Mouse (Mus musculus): ENCODE measurements around the gene Svep1. TPM values are rescaled to one million over a fixed set of nuclear protein-coding genes. Genes with fewer than 3 reads are reported as not detected.

Svep1 gene
- polyA plus RNA-seq (2014; fragmentation: Illumina TruSeq; extraction: RNeasy Lipid Tissue Mini Kit (QIAGEN cat#74804); ENCODE audit: low read depth, low replicate concordance) = 2.3 TPM

DNA sequence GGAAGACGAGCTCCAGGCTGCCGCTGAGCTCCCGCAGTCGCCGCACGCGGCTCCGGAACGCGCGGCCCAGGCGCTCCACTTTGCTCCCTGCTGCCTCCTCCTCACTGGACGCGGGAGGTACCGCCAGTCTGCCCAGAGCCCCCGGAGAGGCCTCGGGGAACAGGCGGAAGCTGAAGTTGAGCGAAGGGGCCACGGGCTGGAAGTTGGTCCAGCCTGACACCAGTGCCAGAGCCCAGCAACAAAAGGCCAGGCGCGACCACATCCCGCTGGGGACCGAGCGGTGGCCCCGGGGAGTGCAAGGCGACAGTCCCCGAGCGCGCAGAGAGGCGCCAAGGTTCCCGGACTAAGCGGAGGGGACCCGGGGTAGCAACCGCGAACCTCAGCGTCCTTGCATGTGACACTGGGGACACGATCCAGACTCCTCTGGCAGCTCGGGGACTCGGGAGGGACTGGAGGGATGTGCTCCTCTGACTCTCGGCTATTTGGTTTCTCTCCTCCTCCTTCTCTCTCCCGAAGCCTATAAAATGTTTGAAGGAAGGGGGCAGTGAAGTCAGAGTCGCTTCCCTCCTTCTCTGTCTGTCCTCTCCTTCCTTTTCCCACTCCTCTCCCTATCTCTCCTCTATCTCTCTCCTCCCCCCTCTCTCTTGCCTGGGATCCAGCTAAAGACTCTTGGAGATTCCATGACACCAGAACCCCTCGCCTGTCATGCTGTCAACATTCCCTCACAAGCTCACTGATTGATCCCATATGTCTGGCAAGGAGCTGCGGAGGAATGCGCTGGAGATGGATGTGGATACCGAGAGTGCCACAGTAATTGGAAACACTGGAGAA is at the start of gene Svep1:
TSS of gene Svep1 (minus strand) at position 745 of the 831 bp plus-strand sequence.

DNA sequence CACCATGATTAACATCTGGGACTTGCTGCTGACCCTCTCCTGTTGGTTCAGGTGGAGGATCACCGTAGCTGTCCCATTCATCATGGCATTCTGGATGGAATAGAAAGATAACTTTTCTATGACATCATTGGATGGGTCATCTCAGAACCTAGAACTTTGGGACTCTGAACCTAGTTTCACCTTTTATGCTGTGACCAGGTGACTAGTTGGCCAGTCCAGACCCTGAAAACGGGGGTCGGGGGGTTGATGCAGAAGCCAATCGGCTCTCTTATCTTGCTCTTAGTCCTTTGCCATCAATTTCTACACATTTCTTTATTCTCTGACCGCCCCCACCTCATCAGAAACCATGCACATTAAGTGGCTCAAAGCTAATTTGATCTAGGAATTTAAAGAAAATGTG is 197.6 kb downstream of the Svep1 start, which contains the start of gene Txndc8:
TSS of gene Txndc8 (minus strand) at position 101 of the 400 bp plus-strand sequence.

Other genes starting within 250 kb of the Svep1 start
- not detected for gene Txndc8, start 197.7 kb downstream of the Svep1 start, polyA plus RNA-seq (2014; fragmentation: Illumina TruSeq; extraction: RNeasy Lipid Tissue Mini Kit (QIAGEN cat#74804); ENCODE audit: low read depth, low replicate concordance)
- 0.12 TPM for gene Musk, start 79.1 kb upstream of the Svep1 start, polyA plus RNA-seq (2014; fragmentation: Illumina TruSeq; extraction: RNeasy Lipid Tissue Mini Kit (QIAGEN cat#74804); ENCODE audit: low read depth, low replicate concordance)

Measured in kidney, adult 10 weeks (tissue).